Mouse (Mus musculus) CH12.LX (cell line): ENCODE measurements around the gene Hist1h3g.

ENCODE experiments used
- CTCF ChIP-seq, 2 experiments: IDR thresholded peaks in 1 of 2; conservative IDR thresholded peaks in 1 of 2; 2 replicates each; pipeline ENCODE4 v1.5.1; 2011 to 2012; ENCODE audit warnings: low read depth in 2 of 2, low read length in 2 of 2, improper control_type of control experiment in 1 of 2, inconsistent platforms in 1 of 2, mild to moderate bottlenecking in 1 of 2, moderate library complexity in 1 of 2
- EP300 ChIP-seq: IDR thresholded peaks from 2 replicates; pipeline ENCODE4 v1.6.1; 2011; ENCODE audit warnings: low read length, improper control_type of control experiment
- ETS1 ChIP-seq: conservative IDR thresholded peaks from 2 replicates; pipeline ENCODE4 v1.6.1; 2012; ENCODE audit warnings: low read depth, mild to moderate bottlenecking, inconsistent platforms, low read length, improper control_type of control experiment, moderate library complexity
- JUN ChIP-seq: IDR thresholded peaks from 2 replicates; pipeline ENCODE4 v1.6.1; 2011; ENCODE audit warnings: low read depth, mild to moderate bottlenecking, low read length, improper control_type of control experiment, moderate library complexity; ENCODE audit not compliant: insufficient read depth
- MAFK ChIP-seq: IDR thresholded peaks from 2 replicates; pipeline ENCODE4 v1.6.1; 2011; ENCODE audit warnings: low read length, improper control_type of control experiment; ENCODE audit not compliant: insufficient replicate concordance
- MYC ChIP-seq: IDR thresholded peaks from 2 replicates; pipeline ENCODE4 v1.6.1; 2011; ENCODE audit warnings: low read depth, mild to moderate bottlenecking, improper control_type of control experiment, low read length
- POLR2A ChIP-seq: IDR thresholded peaks from 2 replicates; pipeline ENCODE4 v1.6.1; 2011; ENCODE audit warnings: low read depth, mild to moderate bottlenecking, improper control_type of control experiment, low read length
- POLR2AphosphoS2 ChIP-seq: IDR thresholded peaks from 2 replicates; pipeline ENCODE4 v1.6.1; 2011; ENCODE audit warnings: low read depth, low read length, improper control_type of control experiment
- RCOR1 ChIP-seq: conservative IDR thresholded peaks from 2 replicates; pipeline ENCODE4 v1.6.1; 2012; ENCODE audit warnings: low read depth, mild to moderate bottlenecking, inconsistent platforms, low read length, improper control_type of control experiment
- SIN3A ChIP-seq: IDR thresholded peaks from 2 replicates; pipeline ENCODE4 v1.6.1; 2012; ENCODE audit warnings: low read length, improper control_type of control experiment, inconsistent platforms
- UBTF ChIP-seq: IDR thresholded peaks from 2 replicates; pipeline ENCODE4 v1.6.1; 2012; ENCODE audit warnings: low read depth, mild to moderate bottlenecking, inconsistent platforms, low read length, improper control_type of control experiment, moderate library complexity
- USF1 ChIP-seq: IDR thresholded peaks from 2 replicates; pipeline ENCODE4 v1.6.1; 2014; ENCODE audit warnings: low read depth, mild to moderate bottlenecking, inconsistent platforms, low read length, improper control_type of control experiment
- ZC3H11A ChIP-seq: IDR thresholded peaks from 2 replicates; pipeline ENCODE4 v1.6.1; 2012; ENCODE audit warnings: low read depth, mild to moderate bottlenecking, inconsistent platforms, low read length, improper control_type of control experiment

DNA sequence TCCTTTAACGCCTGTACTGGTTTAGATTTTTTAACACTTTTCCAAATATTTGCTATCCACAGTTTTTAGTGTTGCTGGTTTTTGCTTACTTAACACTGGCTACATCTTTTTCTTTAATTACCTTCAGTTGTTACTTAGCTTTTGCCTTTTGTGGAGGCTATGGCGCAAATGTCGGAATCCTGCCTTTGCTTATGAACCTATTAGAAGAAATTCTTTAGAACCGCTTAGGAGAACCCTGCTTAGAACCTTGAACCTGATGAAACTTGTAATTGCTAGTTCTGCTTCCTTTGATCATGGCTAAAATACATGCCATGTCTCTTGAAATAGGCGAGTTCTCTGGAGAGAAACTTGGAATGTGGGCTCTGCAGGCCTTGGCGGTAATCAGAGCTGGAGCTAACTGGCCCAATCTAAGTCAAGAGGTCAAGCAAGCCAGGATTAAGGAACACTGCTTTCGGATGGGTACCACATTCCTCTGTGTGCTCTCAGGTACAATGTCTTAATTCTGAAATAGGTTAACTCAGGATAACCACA is 41.2 kb downstream of the Hist1h3g start:
- TF ChIP-seq CTCF (conservative IDR thresholded peaks at IDR 0.05 in 1 of 2, IDR thresholded peaks at IDR 0.05 in 1 of 2; ENCODE audit: low read depth in 2 of 2, low read length in 2 of 2), result no peak
- peak; percentile 99 for TF ChIP-seq POLR2AphosphoS2
- no peak for TF ChIP-seq JUN
- no peak for TF ChIP-seq USF1
- TF ChIP-seq POLR2A, result peak; percentile 75
- no peak for TF ChIP-seq UBTF
- peak; percentile 50; the same call in 1 of the 2 replicates for TF ChIP-seq SIN3A
- peak; percentile 69; the same call in 1 of the 2 replicates for TF ChIP-seq RCOR1
- peak; percentile 27; the same call in 1 of the 2 replicates for TF ChIP-seq MYC
- TF ChIP-seq ZC3H11A, result no peak
- no peak for TF ChIP-seq EP300
- no peak for TF ChIP-seq MAFK
- TF ChIP-seq ETS1, result no peak
